Mouse (Mus musculus) gastrocnemius, postnatal 25 days (tissue): Measurements from ENCODE around the gene Olfr8. TPM values are rescaled to one million over a fixed set of nuclear protein-coding genes. Genes with fewer than 3 reads are reported as not detected.
"Not testable (repeated sequence)": the region's sequence is repeated elsewhere in the genome, so short reads cannot be mapped to it uniquely, and the experiment has no call there.

Experiments
- DNase-seq: peaks from one replicate; pipeline ENCODE4 v3.0.0; 2022
- long read RNA-seq, 2 experiments: library from polyadenylated mRNA; stranded (forward); transcript quantifications; one replicate each; pipeline ENCODE4 v2.0.0; 2021
- total RNA-seq, 2 experiments: library from RNA; stranded (reverse); gene quantifications; 1 replicate in 1 of 2; 2 replicates in 1 of 2; pipeline ENCODE4 v1.2.3; 2021

The Olfr8 gene
- total RNA-seq = not detected
- long read RNA-seq, experiment 1 = 0 reads
- long read RNA-seq, experiment 2 = 0 reads

- DNase-seq = not testable (repeated sequence)
Measured at GRCm38 (mm10) chr10:78950336-78950735, at the start of gene Olfr8. Gene Olfr8 (plus strand): TSS chr10:78950636.

DNA sequence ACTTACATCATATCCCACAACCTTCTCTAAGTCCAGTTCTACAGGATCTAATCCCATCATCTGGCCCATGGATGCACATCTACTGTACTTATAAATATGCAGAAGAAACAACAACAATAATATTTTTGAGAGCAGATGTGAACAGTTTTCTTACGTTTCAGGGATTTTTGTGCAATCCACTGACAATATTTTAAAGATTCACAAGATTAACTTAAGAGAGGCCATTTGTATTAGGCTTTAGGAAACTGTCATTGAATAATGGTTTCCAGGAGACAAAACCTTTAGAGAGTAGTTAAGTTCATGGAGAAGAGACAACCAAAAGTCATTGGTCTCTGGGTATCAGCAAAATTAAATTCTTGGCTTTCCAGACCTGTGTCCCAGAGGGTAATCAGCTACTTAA, 37.6 kb upstream of the Olfr8 start, which contains the start of gene Olfr1354:
TSS of gene Olfr1354 (plus strand) at position 301 of the 400 bp plus-strand sequence.
- not testable (repeated sequence) for DNase-seq

DNA sequence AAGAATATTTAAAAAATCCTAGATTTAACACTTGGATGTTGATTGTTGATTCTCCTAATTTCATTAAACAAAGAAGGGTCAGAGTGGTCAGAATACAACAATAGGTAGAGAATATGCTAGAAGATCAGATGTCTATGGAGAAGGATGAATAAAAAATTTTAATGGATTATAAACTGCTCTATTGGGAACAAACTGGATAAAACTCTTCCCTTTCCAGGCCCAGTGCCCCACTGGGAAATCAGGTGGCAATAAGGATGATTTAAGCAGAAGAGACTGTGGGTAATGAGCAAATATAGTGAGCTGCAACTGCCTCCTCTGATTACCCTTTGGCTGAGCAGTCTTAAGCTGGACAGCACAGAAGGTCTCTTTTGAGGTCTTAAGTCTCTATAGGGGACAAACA, 12.6 kb downstream of the Olfr8 start, which contains the start of gene Olfr1353:
TSS of gene Olfr1353 (plus strand) at position 301 of the 400 bp plus-strand sequence.
- DNase-seq = not testable (repeated sequence)

- no peak for DNase-seq
Measured at GRCm38 (mm10) chr10:78980750-78981149, 30.3 kb downstream of the Olfr8 start, which contains the start of gene Olfr1352. Gene Olfr1352 (plus strand): TSS chr10:78981050.

Other genes with a start within 250 kb of the Olfr8 start
- not detected for gene Casp14, start 232.3 kb upstream of the Olfr8 start, total RNA-seq
- not detected for gene Ccdc105, start 197.6 kb upstream of the Olfr8 start, total RNA-seq
- not detected for gene Slc1a6, start 170.1 kb upstream of the Olfr8 start, total RNA-seq
- not detected for gene Olfr1356, start 98.5 kb upstream of the Olfr8 start, total RNA-seq
- gene Olfr1355, start 75.1 kb upstream of the Olfr8 start, total RNA-seq = not detected
- gene Olfr1354, start 37.5 kb upstream of the Olfr8 start, total RNA-seq = not detected
- gene Olfr1353, start 12.7 kb downstream of the Olfr8 start, total RNA-seq = not detected
- gene Olfr1352, start 30.4 kb downstream of the Olfr8 start, total RNA-seq = not detected
- not detected for gene Olfr1351, start 61.8 kb downstream of the Olfr8 start, total RNA-seq
- not detected for gene Olfr57, start 78.1 kb downstream of the Olfr8 start, total RNA-seq
- gene 2610008E11Rik, start 147.0 kb downstream of the Olfr8 start, total RNA-seq = 1 to 10 TPM; 7.4 to 8.9 TPM
- gene Vmn2r80, start 198.1 kb downstream of the Olfr8 start, total RNA-seq = not detected